Mouse (Mus musculus): ENCODE results near the gene Arhgef28. TPM values are rescaled to one million over a fixed set of nuclear protein-coding genes. Genes with fewer than 3 reads are reported as not detected.

Arhgef28 gene
- polyA plus RNA-seq, 1 experiment: 6.7 TPM

DNA sequence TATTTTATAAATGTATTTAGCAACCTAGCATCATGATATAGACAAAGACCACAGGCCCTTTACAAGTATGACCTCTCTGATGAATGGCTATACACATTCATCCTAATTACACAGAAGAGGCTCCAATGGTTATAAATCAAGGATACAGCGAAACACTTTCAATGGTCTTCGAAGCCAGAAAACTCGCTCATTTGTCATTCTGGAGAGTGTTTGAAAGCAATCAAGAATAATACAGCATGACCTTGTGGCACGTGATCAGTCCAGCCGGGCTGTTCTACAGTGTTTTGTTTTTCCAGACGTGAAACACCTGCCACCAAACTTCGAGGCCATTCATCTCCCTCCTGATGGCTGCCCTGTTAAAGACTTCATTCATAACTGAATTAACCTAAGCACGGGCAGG lies 207.7 kb downstream of the Arhgef28 start:
- no peak overlapping the region for H3K4me3 ChIP-seq (ENCODE audit: low read depth, low read length)

DNA sequence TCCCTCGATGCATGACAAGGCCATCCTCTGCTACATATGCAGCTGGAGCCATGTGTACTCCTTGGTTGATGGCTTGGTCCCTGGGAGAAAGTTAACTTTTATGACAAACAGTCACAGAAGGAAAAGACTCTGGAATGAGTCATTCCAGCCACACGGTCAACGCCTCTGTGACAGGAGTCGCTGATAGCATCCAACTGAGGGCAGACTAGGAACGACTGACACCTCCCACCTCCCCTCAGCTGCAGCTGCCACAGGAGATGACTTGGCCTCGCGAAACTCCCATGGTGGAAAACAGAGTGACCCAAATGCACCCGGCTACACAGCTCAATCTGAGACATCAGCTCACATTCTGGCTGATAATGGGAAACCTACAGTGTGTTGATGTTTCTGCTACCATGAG lies 215.3 kb downstream of the Arhgef28 start:
- no peaks in the 10 kb centered on the region for H3K27me3 ChIP-seq (ENCODE audit: control insufficient read depth, insufficient read depth, low read length, poor library complexity, severe bottlenecking)
- no peaks in the 10 kb centered on the region for H3K9me3 ChIP-seq (replicated peaks; ENCODE audit: control insufficient read depth, insufficient read depth, low read length, poor library complexity, severe bottlenecking)
- no peaks in the 10 kb centered on the region for H3K4me1 ChIP-seq (ENCODE audit: control insufficient read depth, insufficient read depth, low read length)
- TF ChIP-seq POLR2A (IDR thresholded peaks at IDR 0.05; ENCODE audit: insufficient read depth, low read length): no peak
- TF ChIP-seq EP300 (IDR thresholded peaks at IDR 0.05; ENCODE audit: insufficient read depth, low read depth, low read length): no peak
- TF ChIP-seq CTCF (IDR thresholded peaks at IDR 0.05; ENCODE audit: low read depth, low read length): no peak
- no peak overlapping the region for H3K4me3 ChIP-seq (ENCODE audit: low read depth, low read length)
- no peaks in the 10 kb centered on the region for H3K36me3 ChIP-seq (ENCODE audit: control insufficient read depth, insufficient read depth, low read length, poor library complexity, severe bottlenecking)
- no peak overlapping the region for H3K9ac ChIP-seq (ENCODE audit: low read depth, poor library complexity, severe bottlenecking)
- no peak overlapping the region for H3K27ac ChIP-seq (ENCODE audit: insufficient read depth, low read length)

More for the DNA sequence above, 207.7 kb downstream of the Arhgef28 start:
- Histone ChIP-seq H3K36me3 (ENCODE audit: control insufficient read depth, insufficient read depth, low read length, poor library complexity, severe bottlenecking) (no peaks in the 10 kb centered on the region), H3K4me1 (ENCODE audit: control insufficient read depth, insufficient read depth, low read length) (no peaks in the 10 kb centered on the region), H3K9ac (ENCODE audit: low read depth, poor library complexity, severe bottlenecking) (no peak overlapping the region), H3K27ac (ENCODE audit: insufficient read depth, low read length) (no peak overlapping the region), H3K27me3 (ENCODE audit: control insufficient read depth, insufficient read depth, low read length, poor library complexity, severe bottlenecking) (no peaks in the 10 kb centered on the region), H3K9me3 (replicated peaks; ENCODE audit: control insufficient read depth, insufficient read depth, low read length, poor library complexity, severe bottlenecking) (no peaks in the 10 kb centered on the region)
- TF ChIP-seq EP300 (IDR thresholded peaks at IDR 0.05; ENCODE audit: insufficient read depth, low read depth, low read length) (no peak), POLR2A (IDR thresholded peaks at IDR 0.05; ENCODE audit: insufficient read depth, low read length) (no peak), CTCF (IDR thresholded peaks at IDR 0.05; ENCODE audit: low read depth, low read length) (no peak)

DNA sequence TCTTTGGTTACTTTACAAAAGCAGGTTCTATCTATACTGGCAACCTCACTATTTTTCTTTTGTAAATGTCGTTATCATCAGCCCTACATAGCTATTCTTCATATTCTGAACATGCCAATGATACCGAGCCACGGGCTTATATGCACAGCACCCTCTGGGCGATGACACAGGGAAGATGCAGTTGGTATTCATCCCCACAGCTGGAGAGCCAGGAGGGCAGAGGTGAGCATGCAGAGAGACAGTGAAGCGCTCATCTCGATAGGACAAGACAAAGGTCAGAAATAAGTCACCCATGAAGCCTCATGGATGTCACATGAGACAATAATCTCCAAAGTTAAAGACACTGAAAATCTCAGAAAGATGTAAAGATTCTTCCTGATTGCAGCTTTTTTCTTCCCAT lies 217.4 kb downstream of the Arhgef28 start:
- Histone ChIP-seq H3K27me3 (ENCODE audit: control insufficient read depth, insufficient read depth, low read length, poor library complexity, severe bottlenecking) (no peaks in the 10 kb centered on the region), H3K9ac (ENCODE audit: low read depth, poor library complexity, severe bottlenecking) (no peak overlapping the region), H3K9me3 (replicated peaks; ENCODE audit: control insufficient read depth, insufficient read depth, low read length, poor library complexity, severe bottlenecking) (no peaks in the 10 kb centered on the region), H3K4me3 (ENCODE audit: low read depth, low read length) (no peak overlapping the region), H3K4me1 (ENCODE audit: control insufficient read depth, insufficient read depth, low read length) (no peaks in the 10 kb centered on the region), H3K36me3 (ENCODE audit: control insufficient read depth, insufficient read depth, low read length, poor library complexity, severe bottlenecking) (no peaks in the 10 kb centered on the region), H3K27ac (ENCODE audit: insufficient read depth, low read length) (no peak overlapping the region)
- TF ChIP-seq POLR2A (IDR thresholded peaks at IDR 0.05; ENCODE audit: insufficient read depth, low read length) (no peak), CTCF (IDR thresholded peaks at IDR 0.05; ENCODE audit: low read depth, low read length) (no peak), EP300 (IDR thresholded peaks at IDR 0.05; ENCODE audit: insufficient read depth, low read depth, low read length) (no peak)

DNA sequence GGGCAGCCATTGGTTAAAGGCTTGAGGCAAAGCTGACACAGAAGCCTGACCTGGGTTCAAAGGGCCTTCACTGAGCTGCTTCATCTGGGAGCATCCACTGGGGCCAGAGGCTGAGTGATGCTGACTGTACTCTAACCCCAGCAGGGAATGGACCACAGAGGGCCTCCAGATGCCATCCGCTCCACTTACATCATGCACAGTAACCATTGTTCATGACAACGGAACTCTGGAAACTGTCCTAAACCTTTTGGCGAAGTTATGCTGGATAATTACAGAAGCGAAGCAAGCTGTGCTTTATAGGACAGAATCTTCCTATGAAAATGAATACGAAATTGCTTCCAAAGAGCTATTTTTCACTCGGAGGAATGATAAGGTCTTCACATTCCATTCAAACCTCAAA lies 219.5 kb downstream of the Arhgef28 start:
- no peaks in the 10 kb centered on the region for H3K27me3 ChIP-seq (ENCODE audit: control insufficient read depth, insufficient read depth, low read length, poor library complexity, severe bottlenecking)
- H3K9ac ChIP-seq (ENCODE audit: low read depth, poor library complexity, severe bottlenecking): no peak overlapping the region
- TF ChIP-seq EP300 (IDR thresholded peaks at IDR 0.05; ENCODE audit: insufficient read depth, low read depth, low read length) (no peak), CTCF (IDR thresholded peaks at IDR 0.05; ENCODE audit: low read depth, low read length) (no peak), POLR2A (IDR thresholded peaks at IDR 0.05; ENCODE audit: insufficient read depth, low read length) (no peak)
- H3K9me3 ChIP-seq (replicated peaks; ENCODE audit: control insufficient read depth, insufficient read depth, low read length, poor library complexity, severe bottlenecking): no peaks in the 10 kb centered on the region
- H3K4me3 ChIP-seq (ENCODE audit: low read depth, low read length): no peak overlapping the region
- no peak overlapping the region for H3K27ac ChIP-seq (ENCODE audit: insufficient read depth, low read length)
- no peaks in the 10 kb centered on the region for H3K36me3 ChIP-seq (ENCODE audit: control insufficient read depth, insufficient read depth, low read length, poor library complexity, severe bottlenecking)
- H3K4me1 ChIP-seq (ENCODE audit: control insufficient read depth, insufficient read depth, low read length): no peaks in the 10 kb centered on the region

GRCm38 (mm10) chr13:97977104-97977503 lies 229.1 kb downstream of the Arhgef28 start:
- no peaks in the 10 kb centered on the region for H3K4me1 ChIP-seq (ENCODE audit: control insufficient read depth, insufficient read depth, low read length)
- no peak overlapping the region for H3K4me3 ChIP-seq (ENCODE audit: low read depth, low read length)
- H3K27ac ChIP-seq (ENCODE audit: insufficient read depth, low read length): no peak overlapping the region
- no peaks in the 10 kb centered on the region for H3K9me3 ChIP-seq (replicated peaks; ENCODE audit: control insufficient read depth, insufficient read depth, low read length, poor library complexity, severe bottlenecking)
- H3K36me3 ChIP-seq (ENCODE audit: control insufficient read depth, insufficient read depth, low read length, poor library complexity, severe bottlenecking): no peaks in the 10 kb centered on the region
- TF ChIP-seq POLR2A (IDR thresholded peaks at IDR 0.05; ENCODE audit: insufficient read depth, low read length) (no peak), CTCF (IDR thresholded peaks at IDR 0.05; ENCODE audit: low read depth, low read length) (no peak), EP300 (IDR thresholded peaks at IDR 0.05; ENCODE audit: insufficient read depth, low read depth, low read length) (no peak)
- no peaks in the 10 kb centered on the region for H3K27me3 ChIP-seq (ENCODE audit: control insufficient read depth, insufficient read depth, low read length, poor library complexity, severe bottlenecking)
- H3K9ac ChIP-seq (ENCODE audit: low read depth, poor library complexity, severe bottlenecking): no peak overlapping the region

GRCm38 (mm10) chr13:97976642-97977041 lies 229.6 kb downstream of the Arhgef28 start:
- Histone ChIP-seq H3K4me3 (ENCODE audit: low read depth, low read length) (no peak overlapping the region), H3K4me1 (ENCODE audit: control insufficient read depth, insufficient read depth, low read length) (no peaks in the 10 kb centered on the region), H3K9me3 (replicated peaks; ENCODE audit: control insufficient read depth, insufficient read depth, low read length, poor library complexity, severe bottlenecking) (no peaks in the 10 kb centered on the region), H3K27me3 (ENCODE audit: control insufficient read depth, insufficient read depth, low read length, poor library complexity, severe bottlenecking) (no peaks in the 10 kb centered on the region), H3K27ac (ENCODE audit: insufficient read depth, low read length) (no peak overlapping the region), H3K36me3 (ENCODE audit: control insufficient read depth, insufficient read depth, low read length, poor library complexity, severe bottlenecking) (no peaks in the 10 kb centered on the region), H3K9ac (ENCODE audit: low read depth, poor library complexity, severe bottlenecking) (no peak overlapping the region)
- no peak for TF ChIP-seq POLR2A (IDR thresholded peaks at IDR 0.05; ENCODE audit: insufficient read depth, low read length)
- TF ChIP-seq EP300 (IDR thresholded peaks at IDR 0.05; ENCODE audit: insufficient read depth, low read depth, low read length): no peak
- no peak for TF ChIP-seq CTCF (IDR thresholded peaks at IDR 0.05; ENCODE audit: low read depth, low read length)
